Mouse (Mus musculus): ENCODE measurements around the gene Tnfrsf21. TPM values are rescaled to one million over a fixed set of nuclear protein-coding genes. Genes with fewer than 3 reads are reported as not detected.

The Tnfrsf21 gene
- polyA plus RNA-seq, 1 experiment: 2.6 TPM

DNA sequence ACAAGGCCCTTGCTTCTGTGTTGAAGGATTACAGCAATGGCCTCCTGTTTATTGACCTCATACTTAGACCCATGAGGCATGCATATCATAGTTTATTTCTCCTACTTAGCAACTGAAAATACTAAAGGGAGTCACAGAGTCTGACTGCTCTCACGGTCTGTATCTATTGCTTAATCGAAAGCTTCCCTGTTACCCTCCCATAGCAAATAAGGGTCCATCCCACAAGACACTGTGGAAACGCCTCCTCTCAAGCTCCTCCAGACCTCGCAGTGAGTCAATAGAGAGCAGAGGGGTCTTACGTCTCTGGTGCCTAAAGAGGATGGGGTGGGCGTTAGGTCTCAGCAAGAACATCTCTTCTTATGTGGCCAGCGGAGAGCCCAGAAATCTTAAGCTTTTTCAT, 15.8 kb upstream of the Tnfrsf21 start:
- no peak overlapping the region for H3K4me2 ChIP-seq (ENCODE audit: low read depth)
- no peaks in the 10 kb centered on the region for H3K36me3 ChIP-seq (ENCODE audit: control insufficient read depth, insufficient read depth)
- TF ChIP-seq REST (IDR thresholded peaks at IDR 0.05; ENCODE audit: insufficient read depth, insufficient read length) (no peak), MYOD1 (IDR thresholded peaks at IDR 0.05; ENCODE audit: control insufficient read depth in 1 of 3, insufficient read length in 2 of 3, low read depth in 2 of 3) (no peak), POLR2AphosphoS2 (IDR thresholded peaks at IDR 0.05; ENCODE audit: insufficient read length, low read depth) (no peak), USF1 (IDR thresholded peaks at IDR 0.05; ENCODE audit: low read depth) (no peak), SRF (IDR thresholded peaks at IDR 0.05; ENCODE audit: control insufficient read depth, insufficient read length, low read depth) (no peak), TCF12 (IDR thresholded peaks at IDR 0.05; ENCODE audit: insufficient read depth, poor library complexity, severe bottlenecking) (no peak), POLR2A (IDR thresholded peaks at IDR 0.05; ENCODE audit: insufficient read length, low read depth) (no peak), MYOG (IDR thresholded peaks at IDR 0.05; ENCODE audit: control insufficient read depth in 1 of 3, insufficient read depth in 1 of 3, insufficient read length in 2 of 3, low read depth in 2 of 3) (no peak), CEBPB (IDR thresholded peaks at IDR 0.05; ENCODE audit: insufficient read depth, poor library complexity, severe bottlenecking) (no peak), E2F4 (IDR thresholded peaks at IDR 0.05; ENCODE audit: insufficient read depth) (no peak), MAX (IDR thresholded peaks at IDR 0.05; ENCODE audit: low read depth) (no peak), TCF3 (IDR thresholded peaks at IDR 0.05; ENCODE audit: insufficient read length, low read depth) (no peak)

DNA sequence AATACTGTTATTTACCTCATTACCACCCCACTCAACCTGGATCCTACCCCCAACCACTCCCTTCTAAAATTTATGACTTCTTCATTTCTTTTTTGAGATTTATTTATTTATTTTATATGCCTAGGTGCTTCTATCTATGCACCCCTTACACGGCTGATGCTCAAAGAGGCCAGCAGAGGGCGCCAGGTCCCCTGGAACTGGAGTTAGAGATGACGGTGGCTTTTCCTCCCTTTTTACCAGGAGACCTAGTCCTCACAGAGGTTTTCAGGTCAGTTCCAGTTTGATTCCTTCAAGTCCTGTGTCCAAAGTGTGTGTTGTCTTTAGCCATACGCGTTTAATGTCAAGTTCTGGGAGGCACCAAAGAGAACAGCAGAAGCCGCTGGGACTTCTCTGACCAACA, 3.6 kb upstream of the Tnfrsf21 start:
- Histone ChIP-seq H3K79me2 (ENCODE audit: control insufficient read depth, insufficient read depth) (no peaks in the 10 kb centered on the region), H3K27me3 (ENCODE audit: control insufficient read depth, insufficient read depth, insufficient read length) (peaks cover 13% of the 10 kb centered on the region), H3K4me3 (no peak overlapping the region), H3ac (ENCODE audit: control insufficient read depth, insufficient read length) (no peak overlapping the region), H3K36me3 (ENCODE audit: control insufficient read depth, insufficient read depth) (no peaks in the 10 kb centered on the region), H3K4me2 (ENCODE audit: low read depth) (no peak overlapping the region)
- TF ChIP-seq REST (IDR thresholded peaks at IDR 0.05; ENCODE audit: insufficient read depth, insufficient read length): no peak

More for the DNA sequence above, 15.8 kb upstream of the Tnfrsf21 start:
- Histone ChIP-seq H3ac (ENCODE audit: control insufficient read depth, insufficient read length) (no peak overlapping the region), H3K79me2 (ENCODE audit: control insufficient read depth, insufficient read depth) (no peaks in the 10 kb centered on the region), H3K4me3 (no peak overlapping the region), H3K27me3 (ENCODE audit: control insufficient read depth, insufficient read depth, insufficient read length) (no peaks in the 10 kb centered on the region)

DNA sequence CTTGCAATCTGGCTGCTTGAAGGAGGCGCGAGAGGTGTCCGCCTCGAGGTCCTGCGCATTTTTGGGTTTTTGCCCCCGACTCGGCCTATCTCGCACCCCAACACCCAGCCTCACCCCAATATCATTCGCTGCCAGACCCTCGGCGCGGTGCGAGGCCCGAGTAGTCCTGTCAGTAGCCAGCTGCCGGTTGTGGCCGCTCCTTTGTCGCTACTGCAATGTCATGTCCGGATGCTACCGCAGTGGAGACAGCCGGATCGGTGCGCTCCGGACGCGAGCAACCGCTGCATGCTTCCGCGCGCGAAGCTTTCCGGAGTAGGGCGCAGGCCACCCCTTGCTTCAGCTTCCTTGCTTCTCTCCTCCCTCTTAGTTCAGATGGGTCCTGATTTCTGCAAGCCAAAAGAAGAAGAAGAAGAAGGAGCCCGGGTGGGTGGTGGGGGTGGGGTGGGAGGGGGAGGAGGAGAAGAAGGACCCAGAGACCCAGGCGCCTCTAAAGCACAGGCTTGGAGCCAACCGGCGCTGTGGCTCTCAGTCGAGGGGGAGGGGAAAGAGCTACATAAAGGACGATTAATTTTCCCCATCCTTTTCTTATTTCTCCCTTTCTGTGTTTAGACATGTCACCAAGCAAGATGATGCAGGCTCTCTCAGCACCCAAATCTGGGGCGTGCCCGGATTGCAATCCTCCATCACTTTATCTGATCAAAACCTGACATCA, 1.1 kb downstream of the Tnfrsf21 start:
- H3ac ChIP-seq (ENCODE audit: control insufficient read depth, insufficient read length): peak overlapping the region; percentile 53
- no peaks in the 10 kb centered on the region for H3K36me3 ChIP-seq (ENCODE audit: control insufficient read depth, insufficient read depth)
- H3K4me3 ChIP-seq: peak overlapping the region; percentile 32
- peak overlapping the region; percentile 85 for H3K4me2 ChIP-seq (ENCODE audit: low read depth)
- H3K79me2 ChIP-seq (ENCODE audit: control insufficient read depth, insufficient read depth): no peaks in the 10 kb centered on the region
- TF ChIP-seq TCF12 (IDR thresholded peaks at IDR 0.05; ENCODE audit: insufficient read depth, poor library complexity, severe bottlenecking) (no peak), MYOG (IDR thresholded peaks at IDR 0.05; ENCODE audit: control insufficient read depth in 1 of 3, insufficient read depth in 1 of 3, insufficient read length in 2 of 3, low read depth in 2 of 3) (peak in 1 of 3 experiments; percentile 33)
- no peaks in the 10 kb centered on the region for H3K27me3 ChIP-seq (ENCODE audit: control insufficient read depth, insufficient read depth, insufficient read length)

DNA sequence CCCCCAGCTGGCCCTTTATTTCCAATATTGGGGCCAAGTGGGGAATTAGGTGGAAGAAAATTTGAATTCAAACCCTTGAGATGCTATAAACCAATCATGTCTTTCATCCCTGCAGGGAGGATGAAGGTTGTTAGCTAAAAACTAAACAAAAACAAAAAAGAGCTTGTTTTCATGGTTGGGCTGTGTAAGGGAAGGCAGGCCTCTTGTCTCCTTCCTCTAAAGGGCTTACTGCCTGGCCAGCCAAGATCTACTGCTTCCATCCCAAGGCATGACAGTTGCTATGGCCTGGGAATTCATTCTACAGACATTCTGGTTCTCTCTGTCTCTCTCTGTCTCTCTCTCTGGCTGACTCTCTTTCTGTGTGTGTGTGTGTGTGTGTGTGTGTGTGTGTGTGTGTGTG, 1.7 kb downstream of the Tnfrsf21 start:
- H3K4me3 ChIP-seq: peak overlapping the region; percentile 32
- H3K79me2 ChIP-seq (ENCODE audit: control insufficient read depth, insufficient read depth): no peaks in the 10 kb centered on the region
- no peak for TF ChIP-seq SRF (IDR thresholded peaks at IDR 0.05; ENCODE audit: control insufficient read depth, insufficient read length, low read depth)
- no peak for TF ChIP-seq POLR2AphosphoS2 (IDR thresholded peaks at IDR 0.05; ENCODE audit: insufficient read length, low read depth)
- TF ChIP-seq USF1 (IDR thresholded peaks at IDR 0.05; ENCODE audit: low read depth): no peak
- TF ChIP-seq MYOG (IDR thresholded peaks at IDR 0.05; ENCODE audit: control insufficient read depth in 1 of 3, insufficient read depth in 1 of 3, insufficient read length in 2 of 3, low read depth in 2 of 3): no peak
- TF ChIP-seq MYOD1 (IDR thresholded peaks at IDR 0.05; ENCODE audit: control insufficient read depth in 1 of 3, insufficient read length in 2 of 3, low read depth in 2 of 3): no peak
- no peak for TF ChIP-seq TCF3 (IDR thresholded peaks at IDR 0.05; ENCODE audit: insufficient read length, low read depth)
- TF ChIP-seq POLR2A (IDR thresholded peaks at IDR 0.05; ENCODE audit: insufficient read length, low read depth): no peak
- TF ChIP-seq CEBPB (IDR thresholded peaks at IDR 0.05; ENCODE audit: insufficient read depth, poor library complexity, severe bottlenecking): no peak
- TF ChIP-seq E2F4 (IDR thresholded peaks at IDR 0.05; ENCODE audit: insufficient read depth): no peak
- no peak for TF ChIP-seq TCF12 (IDR thresholded peaks at IDR 0.05; ENCODE audit: insufficient read depth, poor library complexity, severe bottlenecking)
- TF ChIP-seq MAX (IDR thresholded peaks at IDR 0.05; ENCODE audit: low read depth): no peak
- no peak for TF ChIP-seq REST (IDR thresholded peaks at IDR 0.05; ENCODE audit: insufficient read depth, insufficient read length)
- no peak overlapping the region for H3ac ChIP-seq (ENCODE audit: control insufficient read depth, insufficient read length)
- no peaks in the 10 kb centered on the region for H3K27me3 ChIP-seq (ENCODE audit: control insufficient read depth, insufficient read depth, insufficient read length)
- no peaks in the 10 kb centered on the region for H3K36me3 ChIP-seq (ENCODE audit: control insufficient read depth, insufficient read depth)
- no peak overlapping the region for H3K4me2 ChIP-seq (ENCODE audit: low read depth)

DNA sequence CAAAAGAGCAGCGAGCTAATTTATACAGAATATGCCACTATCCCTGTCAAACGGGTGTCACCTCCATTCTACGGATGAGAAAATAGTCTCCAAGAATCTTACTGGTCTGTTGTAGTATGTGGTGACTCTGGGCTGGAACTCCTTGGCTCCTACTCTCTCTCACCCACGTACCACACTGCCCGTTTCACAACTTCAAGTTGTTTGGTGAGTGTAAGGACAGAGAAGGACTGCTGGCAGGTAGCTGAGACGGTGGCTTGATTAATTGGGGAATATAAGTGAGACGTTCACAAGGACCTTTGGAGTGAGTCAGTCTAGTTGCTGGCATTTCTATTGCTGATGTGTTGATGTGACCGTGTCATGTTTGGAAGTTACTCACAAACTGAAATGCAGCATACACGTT, 3.3 kb downstream of the Tnfrsf21 start:
- TF ChIP-seq SRF (IDR thresholded peaks at IDR 0.05; ENCODE audit: control insufficient read depth, insufficient read length, low read depth): no peak
- TF ChIP-seq E2F4 (IDR thresholded peaks at IDR 0.05; ENCODE audit: insufficient read depth): no peak
- no peak for TF ChIP-seq REST (IDR thresholded peaks at IDR 0.05; ENCODE audit: insufficient read depth, insufficient read length)
- TF ChIP-seq TCF12 (IDR thresholded peaks at IDR 0.05; ENCODE audit: insufficient read depth, poor library complexity, severe bottlenecking): no peak
- Histone ChIP-seq H3K4me3 (no peak overlapping the region), H3K4me2 (ENCODE audit: low read depth) (no peak overlapping the region), H3K27me3 (ENCODE audit: control insufficient read depth, insufficient read depth, insufficient read length) (no peaks in the 10 kb centered on the region), H3K36me3 (ENCODE audit: control insufficient read depth, insufficient read depth) (no peaks in the 10 kb centered on the region), H3K79me2 (ENCODE audit: control insufficient read depth, insufficient read depth) (no peaks in the 10 kb centered on the region), H3ac (ENCODE audit: control insufficient read depth, insufficient read length) (no peak overlapping the region)

All from myocyte (in vitro differentiated cells).